Mouse (Mus musculus): ENCODE results near the gene Dab1. TPM values are rescaled to one million over a fixed set of nuclear protein-coding genes. Genes with fewer than 3 reads are reported as not detected.
A peak's percentile ranks its signal among the peaks of the same experiment; 100 is the strongest.

The Dab1 gene
- total and polyA plus RNA-seq, 2 experiments from 2014 or later: 47.9 to 109 TPM

- 73% methylated on average over 6 of the region's 6 CpGs for WGBS
- H3K4me2 ChIP-seq (ENCODE audit: low read depth, low read length, poor library complexity, severe bottlenecking): no peak overlapping the region
- no peak for TF ChIP-seq CTCF (IDR thresholded peaks at IDR 0.05)
- no peak overlapping the region for H3K4me3 ChIP-seq (ENCODE audit: low read depth, low read length)
- no peaks in the 10 kb centered on the region for H3K4me1 ChIP-seq (ENCODE audit: insufficient read depth, low read length)
- no peaks in the 10 kb centered on the region for H3K9me3 ChIP-seq (ENCODE audit: low read length)
- no peak for ATAC-seq (ENCODE audit: low FRiP score)
- H3K9ac ChIP-seq (replicated peaks; ENCODE audit: low read length, poor library complexity, severe bottlenecking): no peak overlapping the region
- no peaks in the 10 kb centered on the region for H3K36me3 ChIP-seq (ENCODE audit: insufficient read depth, low read length)
- H3K27ac ChIP-seq (ENCODE audit: low read depth, low read length): no peak overlapping the region
- H3K27me3 ChIP-seq (ENCODE audit: insufficient read depth, low read length): no peaks in the 10 kb centered on the region
- no peak for DNase-seq (ENCODE audit: low spot score)
Observed at GRCm38 (mm10) chr4:104249462-104249861, 630.3 kb downstream of the Dab1 start.

DNA sequence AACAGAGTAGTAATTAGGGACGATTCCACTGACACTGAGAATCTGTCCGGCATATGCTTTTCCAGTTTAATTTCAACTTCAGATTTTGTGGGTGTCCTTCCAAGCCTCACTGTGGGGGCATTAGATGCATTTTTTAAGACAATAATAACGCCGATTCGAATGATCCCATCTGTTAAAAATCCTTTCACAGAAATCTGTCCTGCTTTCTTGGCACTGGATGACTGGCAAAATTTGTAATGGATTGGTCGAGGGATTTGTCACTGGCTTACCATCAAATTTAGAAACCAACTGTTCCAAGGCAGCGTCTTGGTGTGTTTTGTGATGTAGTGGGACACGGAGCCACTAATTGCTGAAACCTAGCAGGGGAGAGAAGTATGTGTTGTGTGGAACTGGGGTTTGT, 638.6 kb downstream of the Dab1 start:
- Histone ChIP-seq H3K4me1 (ENCODE audit: insufficient read depth, low read length) (no peaks in the 10 kb centered on the region), H3K36me3 (ENCODE audit: insufficient read depth, low read length) (no peaks in the 10 kb centered on the region), H3K4me2 (ENCODE audit: low read depth, low read length, poor library complexity, severe bottlenecking) (no peak overlapping the region), H3K27ac (ENCODE audit: low read depth, low read length) (no peak overlapping the region), H3K9ac (replicated peaks; ENCODE audit: low read length, poor library complexity, severe bottlenecking) (no peak overlapping the region), H3K9me3 (ENCODE audit: low read length) (no peaks in the 10 kb centered on the region), H3K27me3 (ENCODE audit: insufficient read depth, low read length) (no peaks in the 10 kb centered on the region), H3K4me3 (ENCODE audit: low read depth, low read length) (no peak overlapping the region)
- TF ChIP-seq CTCF (IDR thresholded peaks at IDR 0.05): no peak
- 76% methylated on average over 8 of the region's 8 CpGs for WGBS
- no peak for DNase-seq (ENCODE audit: low spot score)
- ATAC-seq (ENCODE audit: low FRiP score): no peak

DNA sequence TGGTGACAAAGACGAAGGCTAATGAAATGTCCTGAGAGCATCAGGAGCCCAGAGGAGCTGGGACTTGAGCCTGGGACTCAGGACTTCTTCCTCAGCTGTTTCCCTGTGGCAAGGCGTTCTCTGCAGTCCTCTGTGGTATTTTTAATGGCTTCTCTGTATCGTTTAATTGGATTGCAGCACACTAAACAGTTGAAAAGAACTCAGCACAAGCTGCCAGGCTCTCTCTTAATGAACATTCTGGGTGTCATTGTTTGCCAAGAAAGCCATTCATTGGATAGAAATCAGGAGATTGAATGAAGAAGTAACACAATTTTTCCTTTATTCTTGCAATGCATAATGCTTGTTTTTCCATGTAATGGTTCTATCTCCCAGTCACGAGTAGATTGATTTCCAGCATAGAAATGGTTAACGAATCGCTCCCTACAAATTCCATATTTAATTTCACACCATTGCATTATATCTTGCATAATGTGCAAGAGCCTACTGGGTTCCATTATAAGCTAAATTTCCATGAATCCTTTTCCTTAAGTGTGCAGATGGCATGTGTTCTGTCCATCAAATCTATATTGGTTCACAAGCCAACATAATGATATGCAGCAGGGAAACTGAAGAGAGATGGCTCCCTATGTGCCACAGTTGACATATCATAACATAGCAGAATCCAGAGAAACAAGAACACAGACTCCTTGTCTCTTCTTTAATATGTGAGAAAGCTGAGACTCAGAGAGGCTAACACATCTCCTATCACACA, 650.4 kb downstream of the Dab1 start:
- Histone ChIP-seq H3K36me3 (ENCODE audit: insufficient read depth, low read length) (no peaks in the 10 kb centered on the region), H3K4me1 (ENCODE audit: insufficient read depth, low read length) (no peaks in the 10 kb centered on the region), H3K27me3 (ENCODE audit: insufficient read depth, low read length) (no peaks in the 10 kb centered on the region), H3K4me2 (ENCODE audit: low read depth, low read length, poor library complexity, severe bottlenecking) (no peak overlapping the region), H3K9me3 (ENCODE audit: low read length) (no peaks in the 10 kb centered on the region), H3K9ac (replicated peaks; ENCODE audit: low read length, poor library complexity, severe bottlenecking) (no peak overlapping the region), H3K4me3 (ENCODE audit: low read depth, low read length) (no peak overlapping the region), H3K27ac (ENCODE audit: low read depth, low read length) (peak overlapping the region; percentile 51)
- DNase-seq (ENCODE audit: low spot score) (peak; percentile 33), ATAC-seq (ENCODE audit: low FRiP score) (no peak)
- TF ChIP-seq CTCF (IDR thresholded peaks at IDR 0.05): no peak
- WGBS: 66% methylated on average over 6 of the region's 6 CpGs

GRCm38 (mm10) chr4:104270173-104270557, 651.0 kb downstream of the Dab1 start:
- H3K27ac ChIP-seq (ENCODE audit: low read depth, low read length): peak overlapping the region; percentile 51

DNA sequence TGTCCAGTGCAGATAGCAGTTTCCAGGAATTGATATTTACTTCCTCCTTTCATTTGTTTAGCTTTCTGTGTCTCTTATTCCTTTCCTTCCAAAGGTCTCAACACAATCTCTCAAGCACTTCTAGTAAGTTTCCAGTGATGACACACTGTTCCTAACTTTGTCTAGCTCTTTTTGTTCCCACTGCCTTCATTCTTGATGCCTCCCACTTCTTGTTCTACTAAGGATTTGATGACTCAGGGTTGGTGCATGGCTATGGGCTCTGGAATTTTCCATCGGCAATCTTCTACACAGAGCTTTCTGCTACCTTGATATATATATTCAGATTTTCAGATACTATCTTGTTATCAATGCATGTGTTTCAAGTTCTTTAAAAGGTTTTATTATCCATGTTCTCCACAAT, 656.1 kb downstream of the Dab1 start:
- 98% methylated on average over 1 of the region's 1 CpGs for WGBS
- H3K9ac ChIP-seq (replicated peaks; ENCODE audit: low read length, poor library complexity, severe bottlenecking): no peak overlapping the region
- H3K27ac ChIP-seq (ENCODE audit: low read depth, low read length): no peak overlapping the region
- 0 out of 2 replicates have a peak, but pooled peaks cover 3% of the 10 kb centered on the region for H3K4me1 ChIP-seq (ENCODE audit: insufficient read depth, low read length)
- no peaks in the 10 kb centered on the region for H3K9me3 ChIP-seq (ENCODE audit: low read length)
- no peak overlapping the region for H3K4me2 ChIP-seq (ENCODE audit: low read depth, low read length, poor library complexity, severe bottlenecking)
- ATAC-seq (ENCODE audit: low FRiP score) (no peak), DNase-seq (ENCODE audit: low spot score) (no peak)
- TF ChIP-seq CTCF (IDR thresholded peaks at IDR 0.05): no peak
- no peak overlapping the region for H3K4me3 ChIP-seq (ENCODE audit: low read depth, low read length)
- H3K36me3 ChIP-seq (ENCODE audit: insufficient read depth, low read length): no peaks in the 10 kb centered on the region
- H3K27me3 ChIP-seq (ENCODE audit: insufficient read depth, low read length): no peaks in the 10 kb centered on the region

More at GRCm38 (mm10) chr4:104270173-104270557, 651.0 kb downstream of the Dab1 start:
- Histone ChIP-seq H3K27me3 (ENCODE audit: insufficient read depth, low read length) (no peaks in the 10 kb centered on the region), H3K4me2 (ENCODE audit: low read depth, low read length, poor library complexity, severe bottlenecking) (no peak overlapping the region), H3K4me3 (ENCODE audit: low read depth, low read length) (no peak overlapping the region), H3K9me3 (ENCODE audit: low read length) (no peaks in the 10 kb centered on the region), H3K4me1 (ENCODE audit: insufficient read depth, low read length) (no peaks in the 10 kb centered on the region), H3K9ac (replicated peaks; ENCODE audit: low read length, poor library complexity, severe bottlenecking) (no peak overlapping the region), H3K36me3 (ENCODE audit: insufficient read depth, low read length) (no peaks in the 10 kb centered on the region)
- DNase-seq (ENCODE audit: low spot score) (peak; percentile 47), ATAC-seq (ENCODE audit: low FRiP score) (no peak)
- TF ChIP-seq CTCF (IDR thresholded peaks at IDR 0.05): no peak
- 55% methylated on average over 5 of the region's 5 CpGs for WGBS

DNA sequence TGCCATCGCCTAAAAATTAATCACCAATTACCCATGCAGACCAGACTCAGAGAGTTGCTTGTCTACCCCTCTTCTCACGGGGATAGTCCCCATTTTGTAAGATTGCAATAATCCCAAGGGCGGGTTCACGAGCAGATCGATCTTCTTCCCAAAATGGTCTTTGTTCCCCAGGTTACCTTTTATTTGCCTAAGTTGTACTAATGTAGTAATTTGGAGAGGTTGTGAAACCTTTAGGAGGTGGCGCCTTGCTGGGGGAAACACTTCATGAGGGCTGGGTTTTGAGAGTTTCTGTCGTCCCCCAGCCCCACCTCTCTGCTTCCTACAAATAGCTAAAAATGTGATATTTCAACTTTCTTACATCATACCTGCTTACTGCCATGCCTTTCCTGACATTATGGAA, 657.8 kb downstream of the Dab1 start:
- H3K27me3 ChIP-seq (ENCODE audit: insufficient read depth, low read length): no peaks in the 10 kb centered on the region
- DNase-seq (ENCODE audit: low spot score) (no peak), ATAC-seq (ENCODE audit: low FRiP score) (no peak)
- no peak overlapping the region for H3K4me2 ChIP-seq (ENCODE audit: low read depth, low read length, poor library complexity, severe bottlenecking)
- no peak overlapping the region for H3K27ac ChIP-seq (ENCODE audit: low read depth, low read length)
- H3K9me3 ChIP-seq (ENCODE audit: low read length): no peaks in the 10 kb centered on the region
- TF ChIP-seq CTCF (IDR thresholded peaks at IDR 0.05): no peak
- no peaks in the 10 kb centered on the region for H3K36me3 ChIP-seq (ENCODE audit: insufficient read depth, low read length)
- 0 out of 2 replicates have a peak, but pooled peaks cover 3% of the 10 kb centered on the region for H3K4me1 ChIP-seq (ENCODE audit: insufficient read depth, low read length)
- no peak overlapping the region for H3K4me3 ChIP-seq (ENCODE audit: low read depth, low read length)
- no peak overlapping the region for H3K9ac ChIP-seq (replicated peaks; ENCODE audit: low read length, poor library complexity, severe bottlenecking)
- 94% methylated on average over 7 of the region's 7 CpGs for WGBS
